In genomic region chr7:103873064-103873463, GRCm38 (mm10) we compare ENCODE assay signal across 15 mouse cellular contexts. TPM values are rescaled to one million over a fixed set of nuclear protein-coding genes. Genes with fewer than 3 reads are reported as not detected.
DNase-seq lines count a peak whose midpoint lies in the region; ATAC-seq and TF ChIP-seq lines count a peak whose summit lies in the region.
"Had no signal": no experiment of that assay in that cellular context is flagged by ENCODE, and none has a peak within 500 bp of the region (broad histone marks: within the 10 kb centered on the region; RNA-seq: fewer than 3 reads in every experiment).

No protein-coding gene starts in this region.

- 0% methylated on average over 1 of the region's 1 CpGs for WGBS in liver, embryonic 12.5 days (ENCODE audit: insufficient replicate concordance)

- TF ChIP-seq CTCF in layer of hippocampus, adult 2 months (conservative IDR thresholded peaks at IDR 0.05) = peak; percentile 78

- H3K4me1 ChIP-seq in liver, embryonic 12.5 days = peaks cover 73% of the 10 kb centered on the region
- H3K4me1 ChIP-seq: forebrain, embryonic 15.5 days; limb, embryonic 15.5 days; stomach, embryonic 15.5 days had no signal

- H3K27ac ChIP-seq in layer of hippocampus, adult 2 months = no peak overlapping the region
- H3K27ac ChIP-seq in liver, embryonic 12.5 days = peak overlapping the region; percentile 90
- H3K27ac ChIP-seq: forebrain, embryonic 15.5 days; limb, embryonic 15.5 days; stomach, embryonic 15.5 days had no signal

- no peaks in the 10 kb centered on the region for H3K27me3 ChIP-seq in liver, embryonic 12.5 days (replicated peaks)
- H3K27me3 ChIP-seq: forebrain, embryonic 15.5 days; limb, embryonic 15.5 days; stomach, embryonic 15.5 days had no signal

- ATAC-seq in CD4-positive, CD25-positive, alpha-beta regulatory T cell, adult 4 months = no peak
- ATAC-seq in liver, embryonic 12.5 days = no peak
- ATAC-seq: forebrain, embryonic 15.5 days had no signal

- DNase-seq in CD4-positive, CD25-positive, alpha-beta regulatory T cell, adult 2 months (ENCODE audit: low read depth, low spot score) = peak; percentile 22
- DNase-seq in layer of hippocampus, adult 2 months (ENCODE audit: low spot score in 2 of 2) = no peak
- no peak for DNase-seq in layer of hippocampus, adult 9-10 months (ENCODE audit: low spot score)
- DNase-seq in brain, adult 2 months (ENCODE audit: low read depth, low spot score) = peak; percentile 19
- no peak for DNase-seq in natural killer cell, adult 2 months (ENCODE audit: low spot score in 2 of 2)
- DNase-seq in lung, postnatal 36 days = no peak
- DNase-seq: cerebellum, adult 2 months; kidney, postnatal 14 days; right cerebral cortex, adult 18-20 months had no signal

- H3K4me3 ChIP-seq in layer of hippocampus, adult 2 months = no peak overlapping the region
- no peak overlapping the region for H3K4me3 ChIP-seq in liver, embryonic 12.5 days
- H3K4me3 ChIP-seq: forebrain, embryonic 15.5 days; limb, embryonic 15.5 days; stomach, embryonic 15.5 days had no signal

- peak overlapping the region; percentile 24 for H3K4me2 ChIP-seq in liver, embryonic 12.5 days
- H3K4me2 ChIP-seq: forebrain, embryonic 15.5 days; limb, embryonic 15.5 days; stomach, embryonic 15.5 days had no signal

- peak overlapping the region; percentile 52 for H3K9ac ChIP-seq in liver, embryonic 12.5 days
- H3K9ac ChIP-seq: forebrain, embryonic 15.5 days; limb, embryonic 15.5 days; stomach, embryonic 15.5 days had no signal

- H3K9me3 ChIP-seq in liver, embryonic 12.5 days (replicated peaks) = no peaks in the 10 kb centered on the region
- H3K9me3 ChIP-seq: forebrain, embryonic 15.5 days; limb, embryonic 15.5 days; stomach, embryonic 15.5 days had no signal

- no peaks in the 10 kb centered on the region for H3K36me3 ChIP-seq in liver, embryonic 12.5 days
- H3K36me3 ChIP-seq: forebrain, embryonic 15.5 days; limb, embryonic 15.5 days; stomach, embryonic 15.5 days had no signal

RNA-seq across cellular contexts. Expression of gene Olfr66, which starts 13.0 kb away (rescaled TPM):
- under 1 TPM in 1 of 2 experiments, not detected in 1; 0.13 TPM for polyA plus RNA-seq in CD4-positive, CD25-positive, alpha-beta regulatory T cell, adult 4 months (2017; shearing (Covaris generic))
- not detected for total RNA-seq in layer of hippocampus, adult 2 months (2021)
- polyA plus RNA-seq in liver, embryonic 12.5 days (2016; fragmentation: Nextera tagmentation; extraction: Ambion mirVana) = not detected in 2 replicates
- polyA plus RNA-seq: cerebellum, adult 2 months; forebrain, embryonic 15.5 days; heart, embryonic 16.5 days; limb, embryonic 15.5 days; stomach, embryonic 15.5 days had no signal

RNA-seq across cellular contexts. Expression of gene Hbb-y, which starts 20.0 kb away (rescaled TPM):
- not detected for polyA plus RNA-seq in CD4-positive, CD25-positive, alpha-beta regulatory T cell, adult 4 months (2017; shearing (Covaris generic))
- not detected for total RNA-seq in layer of hippocampus, adult 2 months (2021)
- polyA plus RNA-seq in liver, embryonic 12.5 days (2016; fragmentation: Nextera tagmentation; extraction: Ambion mirVana) = 9,927 and 10,875 TPM in 2 replicates

RNA-seq across cellular contexts. Expression of gene Olfr64, which starts 21.2 kb away (rescaled TPM):
- under 1 TPM in 1 of 2 experiments, not detected in 1; 0.07 TPM for polyA plus RNA-seq in CD4-positive, CD25-positive, alpha-beta regulatory T cell, adult 4 months (2017; shearing (Covaris generic))
- not detected for total RNA-seq in layer of hippocampus, adult 2 months (2021)
- polyA plus RNA-seq in liver, embryonic 12.5 days (2016; fragmentation: Nextera tagmentation; extraction: Ambion mirVana) = not detected in 2 replicates
- polyA plus RNA-seq: cerebellum, adult 2 months; forebrain, embryonic 15.5 days; heart, embryonic 16.5 days; limb, embryonic 15.5 days; stomach, embryonic 15.5 days had no signal

RNA-seq across cellular contexts. Expression of gene Hbb-bh1, which starts 30.1 kb away (rescaled TPM):
- polyA plus RNA-seq in CD4-positive, CD25-positive, alpha-beta regulatory T cell, adult 4 months (2017; shearing (Covaris generic)) = not detected
- total RNA-seq in layer of hippocampus, adult 2 months (2021) = not detected
- polyA plus RNA-seq in liver, embryonic 12.5 days (2016; fragmentation: Nextera tagmentation; extraction: Ambion mirVana) = 1,392 and 1,481 TPM in 2 replicates

RNA-seq across cellular contexts. Expression of gene Olfr65, which starts 30.2 kb away (rescaled TPM):
- polyA plus RNA-seq in CD4-positive, CD25-positive, alpha-beta regulatory T cell, adult 4 months (2017; shearing (Covaris generic)) = not detected
- total RNA-seq in layer of hippocampus, adult 2 months (2021) = not detected
- polyA plus RNA-seq in liver, embryonic 12.5 days (2016; fragmentation: Nextera tagmentation; extraction: Ambion mirVana) = not detected in 2 replicates
- polyA plus RNA-seq: cerebellum, adult 2 months; forebrain, embryonic 15.5 days; heart, embryonic 16.5 days; limb, embryonic 15.5 days; stomach, embryonic 15.5 days had no signal

Comparison
In these comparisons a context has a peak if more than half of its experiments do, and no peak if none do; other contexts are left out.
1. DNase-seq: peak in CD4-positive, CD25-positive, alpha-beta regulatory T cell, adult 2 months (single experiment) and brain, adult 2 months (single experiment); none in layer of hippocampus, adult 2 months (0 of 2), layer of hippocampus, adult 9-10 months (single experiment), natural killer cell, adult 2 months (0 of 2) and lung, postnatal 36 days (single experiment).
2. RNA of gene Hbb-y, which starts 20.0 kb away (polyA plus RNA-seq): 9,927 to 10,875 TPM in liver, embryonic 12.5 days; not detected in CD4-positive, CD25-positive, alpha-beta regulatory T cell, adult 4 months; every median in the first group is over 1,000 times any median in the second.